Mouse (Mus musculus): ENCODE measurements around the gene Mcm2. TPM values are rescaled to one million over a fixed set of nuclear protein-coding genes. Genes with fewer than 3 reads are reported as not detected.

Mcm2 gene
- 19.2 TPM for polyA plus RNA-seq (2015; fragmentation: Illumina TruSeq; extraction: RNeasy Lipid Tissue Mini Kit (QIAGEN cat#74804); ENCODE audit: insufficient read depth, low replicate concordance)

DNA sequence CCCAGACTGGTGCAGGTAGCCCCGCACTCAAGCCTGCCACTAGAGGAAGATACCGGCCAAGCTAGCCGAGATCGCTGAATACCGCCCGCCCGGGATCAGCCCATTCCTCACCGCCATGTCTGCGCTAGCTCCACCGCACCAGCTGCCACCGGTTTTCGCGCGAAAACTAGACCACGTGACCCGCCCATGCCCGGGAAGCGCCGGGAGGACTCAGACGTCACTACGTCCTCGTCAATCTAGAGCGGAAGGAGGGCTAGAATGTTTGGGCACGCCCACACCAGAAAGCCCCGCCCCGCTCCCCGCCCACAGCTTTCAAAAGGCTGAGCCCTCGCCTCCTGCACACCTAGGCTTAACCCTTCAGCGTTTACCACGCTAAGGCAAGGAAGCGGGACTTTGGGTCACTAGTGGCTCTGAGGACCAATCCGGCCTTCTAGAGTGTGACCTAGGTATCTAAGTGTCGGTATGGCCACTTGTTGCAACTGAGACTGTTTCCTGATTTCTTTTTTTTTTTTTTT, at the start of gene Mcm2:
Gene Mcm2 (minus strand): TSS at position 247 of the 515 bp plus-strand sequence.

DNA sequence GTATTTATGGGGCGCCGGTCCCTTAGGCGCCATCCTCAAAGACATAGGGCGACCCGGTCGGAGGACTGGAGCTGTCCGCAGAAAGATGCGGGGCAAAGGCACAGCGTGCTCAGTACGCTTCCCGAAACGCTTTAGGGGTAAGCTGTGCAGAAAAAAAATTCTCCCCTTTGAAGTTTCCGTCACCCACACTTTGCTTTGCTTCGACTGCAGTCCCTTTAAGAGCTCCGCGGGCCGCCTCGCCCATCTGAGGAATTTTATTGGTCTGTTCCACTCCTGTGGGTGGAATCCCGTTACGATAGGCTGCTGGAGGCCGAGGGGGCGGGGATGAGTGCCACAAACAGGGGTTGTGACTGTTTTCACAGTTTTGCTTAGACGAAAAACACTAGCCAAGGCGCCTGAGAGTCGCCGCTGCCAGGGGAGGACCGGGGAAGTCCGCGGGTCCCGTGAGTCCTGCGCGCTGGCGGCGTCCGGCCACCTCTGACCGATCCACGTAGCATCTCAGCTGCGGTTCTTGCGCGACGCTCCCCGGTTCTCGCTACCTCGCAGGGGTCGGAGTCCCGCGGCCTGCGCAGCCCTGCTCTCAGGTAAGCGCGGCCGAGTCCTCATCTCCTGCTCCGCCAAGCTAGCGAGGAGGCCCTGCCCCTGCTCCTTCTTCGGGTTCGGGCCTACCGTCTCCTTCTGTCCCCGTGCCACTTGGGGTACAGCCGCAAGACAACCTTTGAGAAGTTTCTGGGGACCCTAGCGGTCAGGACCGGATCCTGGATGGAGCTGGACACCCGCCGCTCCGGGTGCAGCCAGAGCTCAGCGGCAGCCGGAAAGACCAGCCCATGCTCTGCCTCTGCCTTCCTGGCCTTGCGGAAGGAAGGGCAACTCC, 3.6 kb upstream of the Mcm2 start, which contains the start of gene Tpra1:
Gene Tpra1 (plus strand): TSS at position 305 of the 874 bp plus-strand sequence.

DNA sequence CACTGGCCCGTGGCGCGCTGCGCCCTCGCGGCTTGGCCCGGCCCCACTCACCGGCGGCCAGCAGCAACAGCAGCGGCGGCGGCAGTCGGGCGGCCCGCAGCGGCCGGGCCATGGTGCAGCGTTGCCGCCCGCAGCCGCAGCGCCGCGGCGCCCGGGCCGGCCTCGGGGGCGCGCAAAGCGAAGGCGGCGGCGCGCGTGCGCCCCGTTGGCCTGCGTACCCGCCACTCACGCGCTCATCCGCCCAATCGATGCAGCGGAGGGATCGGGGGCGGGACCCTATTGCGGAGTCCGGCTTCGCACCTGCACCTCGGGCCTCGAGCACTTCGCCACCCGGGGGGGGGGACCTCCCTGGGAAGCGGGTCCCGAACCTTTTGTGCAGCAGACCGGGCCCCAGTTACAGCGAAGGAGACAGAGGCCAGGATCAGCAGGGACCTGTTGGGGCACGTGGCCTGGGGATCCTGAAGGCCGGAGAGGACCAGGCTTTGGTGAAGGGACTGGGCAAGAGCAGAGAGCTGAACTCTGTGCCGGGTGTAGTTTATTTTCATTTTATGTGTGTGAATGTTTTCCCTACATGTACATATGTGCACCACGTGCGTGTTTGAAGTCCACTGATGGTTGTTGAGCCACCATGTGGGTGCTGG, 23.6 kb downstream of the Mcm2 start, which contains the start of gene Podxl2:
Gene Podxl2 (minus strand): TSS at position 177 of the 641 bp plus-strand sequence.

DNA sequence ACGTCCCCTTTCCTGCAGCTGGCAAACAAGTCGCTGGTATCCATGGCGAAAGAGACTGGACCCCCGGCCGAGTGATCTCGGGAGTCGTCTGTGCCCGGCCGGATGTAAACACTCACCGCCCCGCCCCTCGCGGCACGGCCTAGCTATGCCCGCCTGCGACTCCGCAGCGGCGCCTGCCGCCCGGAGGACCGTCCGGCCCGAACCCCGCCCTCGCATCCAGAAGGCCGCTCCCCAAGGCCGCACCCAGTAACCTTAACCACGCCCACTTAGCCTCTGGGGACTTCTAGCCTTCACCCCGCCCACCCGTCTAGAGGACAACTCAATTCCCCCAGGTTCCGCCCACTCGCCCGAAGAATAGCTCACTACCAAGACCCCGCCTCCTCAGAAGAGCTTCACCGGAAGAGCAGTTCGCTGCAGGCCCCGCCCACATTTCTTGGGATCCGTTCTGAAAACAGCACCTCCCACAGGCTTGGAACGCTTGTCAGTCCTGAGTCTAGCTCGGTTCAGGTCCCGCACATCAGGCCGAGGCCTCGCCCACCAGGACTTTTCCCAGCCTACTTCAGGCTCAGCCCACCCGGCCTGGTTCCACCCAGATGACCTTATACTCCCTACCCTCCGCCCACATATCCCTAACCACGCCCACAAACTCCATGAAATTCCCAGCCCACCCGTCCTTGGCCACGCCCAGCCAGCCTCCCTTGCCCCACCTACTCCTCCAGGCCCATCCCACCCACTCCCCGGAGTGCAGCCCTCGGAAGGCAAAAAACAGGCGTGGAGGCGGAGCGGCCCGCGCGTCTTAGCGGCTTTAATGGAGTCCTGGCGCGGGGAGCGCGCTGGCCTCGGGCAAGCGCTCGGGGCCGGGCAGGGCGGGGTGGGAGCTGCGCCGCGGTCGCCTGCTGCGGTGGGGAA, 56.5 kb downstream of the Mcm2 start, which contains the start of gene Abtb1:
Gene Abtb1 (minus strand): TSS at position 204 of the 909 bp plus-strand sequence.

Other genes with a start within 250 kb of the Mcm2 start
- gene Mgll, start 174.4 kb downstream of the Mcm2 start, polyA plus RNA-seq (2015; fragmentation: Illumina TruSeq; extraction: RNeasy Lipid Tissue Mini Kit (QIAGEN cat#74804); ENCODE audit: insufficient read depth, low replicate concordance), result 12.0 TPM
- 15.6 TPM for gene Abtb1, start 56.8 kb downstream of the Mcm2 start, polyA plus RNA-seq (2015; fragmentation: Illumina TruSeq; extraction: RNeasy Lipid Tissue Mini Kit (QIAGEN cat#74804); ENCODE audit: insufficient read depth, low replicate concordance)
- gene Podxl2, start 23.7 kb downstream of the Mcm2 start, polyA plus RNA-seq (2015; fragmentation: Illumina TruSeq; extraction: RNeasy Lipid Tissue Mini Kit (QIAGEN cat#74804); ENCODE audit: insufficient read depth, low replicate concordance), result 2.0 TPM
- gene Tpra1, start 3.5 kb upstream of the Mcm2 start, polyA plus RNA-seq (2015; fragmentation: Illumina TruSeq; extraction: RNeasy Lipid Tissue Mini Kit (QIAGEN cat#74804); ENCODE audit: insufficient read depth, low replicate concordance), result 35.0 TPM

All from spleen, adult 10 weeks (tissue).